Mouse (Mus musculus) cerebellum, adult 2 months (tissue): ENCODE measurements at regions not wholly inside any gene's neighbourhood (a gene's known extent, or its start where the extent isn't known, plus 50 kb on each side); places are given as distances from the start of the nearest gene placed in this dataset.

Source experiments
- CTCF ChIP-seq: fragments of 200-500 bp; IDR thresholded peaks from 2 replicates; pipeline ENCODE4 v1.5.1; 2011; ENCODE audit warnings: low read depth, mild to moderate bottlenecking, control low read depth, low read length, moderate library complexity, borderline replicate concordance; ENCODE audit not compliant: insufficient read depth
- POLR2A ChIP-seq: fragments of 200-500 bp; IDR thresholded peaks from 2 replicates; pipeline ENCODE4 v1.6.1; 2011; ENCODE audit warnings: low read length, control low read depth, borderline replicate concordance; ENCODE audit not compliant: insufficient read depth

- TF ChIP-seq CTCF (no peak), POLR2A (no peak)
Observed at GRCm38 (mm10) chr15:5528619-5529018, 284.6 kb upstream of the Ptger4 start.
